Mouse (Mus musculus): ENCODE measurements around the gene Tbl1x.

Tbl1x gene

GRCm38 (mm10) chrX:77544003-77544402 lies 33.2 kb downstream of the Tbl1x start:
- DNase-seq (ENCODE audit: inconsistent age in 2 of 2, low spot score in 1 of 2) = no peak

- DNase-seq (ENCODE audit: inconsistent age in 2 of 2, low spot score in 1 of 2) = no peak
These were observed 33.7 kb downstream of the Tbl1x start for GRCm38 (mm10) chrX:77544550-77544949.

GRCm38 (mm10) chrX:77545362-77546078 lies 34.7 kb downstream of the Tbl1x start:
- peak in 1 of 2 experiments; percentile 62 for DNase-seq (ENCODE audit: inconsistent age in 2 of 2, low spot score in 1 of 2)

- DNase-seq (ENCODE audit: inconsistent age in 2 of 2, low spot score in 1 of 2) = peak in 1 of 2 experiments; percentile 59
These were observed 35.6 kb downstream of the Tbl1x start for GRCm38 (mm10) chrX:77546448-77546847.

GRCm38 (mm10) chrX:77548951-77549350 lies 38.1 kb downstream of the Tbl1x start:
- peak; percentile 53 to 74 for DNase-seq (ENCODE audit: inconsistent age in 2 of 2, low spot score in 1 of 2)

GRCm38 (mm10) chrX:77550388-77550787 lies 39.6 kb downstream of the Tbl1x start:
- DNase-seq (ENCODE audit: inconsistent age in 2 of 2, low spot score in 1 of 2) = peak; percentile 33 to 68

- DNase-seq (ENCODE audit: inconsistent age in 2 of 2, low spot score in 1 of 2) = no peak
These were observed 40.5 kb downstream of the Tbl1x start for GRCm38 (mm10) chrX:77551306-77551705.

- DNase-seq (ENCODE audit: inconsistent age in 2 of 2, low spot score in 1 of 2) = no peak
These were observed 41.3 kb downstream of the Tbl1x start for GRCm38 (mm10) chrX:77552088-77552487.

- DNase-seq (ENCODE audit: inconsistent age in 2 of 2, low spot score in 1 of 2) = no peak
These were observed 45.2 kb downstream of the Tbl1x start for GRCm38 (mm10) chrX:77555985-77556384.

- peak in 1 of 2 experiments; percentile 60 for DNase-seq (ENCODE audit: inconsistent age in 2 of 2, low spot score in 1 of 2)
These were observed 48.5 kb downstream of the Tbl1x start for GRCm38 (mm10) chrX:77559199-77559881.

GRCm38 (mm10) chrX:77563616-77564015 lies 52.8 kb downstream of the Tbl1x start:
- no peak for DNase-seq (ENCODE audit: inconsistent age in 2 of 2, low spot score in 1 of 2)

GRCm38 (mm10) chrX:77566739-77567138 lies 55.9 kb downstream of the Tbl1x start:
- DNase-seq (ENCODE audit: inconsistent age in 2 of 2, low spot score in 1 of 2) = no peak

- DNase-seq (ENCODE audit: inconsistent age in 2 of 2, low spot score in 1 of 2) = no peak
These were observed 57.2 kb downstream of the Tbl1x start for GRCm38 (mm10) chrX:77568013-77568412.

GRCm38 (mm10) chrX:77573743-77574142 lies 62.9 kb downstream of the Tbl1x start:
- no peak for DNase-seq (ENCODE audit: inconsistent age in 2 of 2, low spot score in 1 of 2)

- DNase-seq (ENCODE audit: inconsistent age in 2 of 2, low spot score in 1 of 2) = no peak
These were observed 66.3 kb downstream of the Tbl1x start for GRCm38 (mm10) chrX:77577108-77577507.

GRCm38 (mm10) chrX:77578172-77578571 lies 67.4 kb downstream of the Tbl1x start:
- DNase-seq (ENCODE audit: inconsistent age in 2 of 2, low spot score in 1 of 2) = no peak

GRCm38 (mm10) chrX:77579964-77580363 lies 69.2 kb downstream of the Tbl1x start:
- peak in 1 of 2 experiments; percentile 36 for DNase-seq (ENCODE audit: inconsistent age in 2 of 2, low spot score in 1 of 2)

- no peak for DNase-seq (ENCODE audit: inconsistent age in 2 of 2, low spot score in 1 of 2)
These were observed 75.2 kb downstream of the Tbl1x start for GRCm38 (mm10) chrX:77585974-77586373.

GRCm38 (mm10) chrX:77594670-77595224 lies 83.9 kb downstream of the Tbl1x start:
- DNase-seq (ENCODE audit: inconsistent age in 2 of 2, low spot score in 1 of 2) = no peak

GRCm38 (mm10) chrX:77597674-77598073 lies 86.9 kb downstream of the Tbl1x start:
- DNase-seq (ENCODE audit: inconsistent age in 2 of 2, low spot score in 1 of 2) = peak; percentile 62 to 76

- DNase-seq (ENCODE audit: inconsistent age in 2 of 2, low spot score in 1 of 2) = no peak
These were observed 87.9 kb downstream of the Tbl1x start for GRCm38 (mm10) chrX:77598736-77599135.
